Mouse (Mus musculus) neural tube, embryonic 12.5 days (tissue): ENCODE data around the gene Gstp3. TPM values are rescaled to one million over a fixed set of nuclear protein-coding genes. Genes with fewer than 3 reads are reported as not detected.

Experiments
- ATAC-seq: fragments of 200-750 bp; cut with Nextera tagmentation; 2 replicates; pipeline ENCODE4 v1.8.0; 2017; ENCODE audit warnings: low read depth, mild to moderate bottlenecking, moderate TSS enrichment, moderate library complexity; ENCODE audit not compliant: low FRiP score
- H3K27ac ChIP-seq: fragments of 300-500 bp; sonication (generic); 2 replicates; pipeline ENCODE4 v1.5.1; 2016
- H3K27me3 ChIP-seq: fragments of 300-500 bp; sonication (generic); replicated peaks from 2 replicates; pipeline ENCODE4 v1.6.1; 2016; ENCODE audit warnings: mild to moderate bottlenecking
- H3K36me3 ChIP-seq: fragments of 300-500 bp; sonication (generic); 2 replicates; pipeline ENCODE4 v1.6.1; 2016; ENCODE audit warnings: mild to moderate bottlenecking
- H3K4me1 ChIP-seq: fragments of 300-500 bp; sonication (generic); 2 replicates; pipeline ENCODE4 v1.6.1; 2016
- H3K4me2 ChIP-seq: fragments of 300-500 bp; sonication (generic); replicated peaks from 2 replicates; pipeline ENCODE4 v1.6.1; 2016; ENCODE audit warnings: mild to moderate bottlenecking
- H3K4me3 ChIP-seq: fragments of 300-500 bp; sonication (generic); 2 replicates; pipeline ENCODE4 v1.5.1; 2016
- H3K9ac ChIP-seq: fragments of 300-500 bp; sonication (generic); 2 replicates; pipeline ENCODE4 v1.6.1; 2016; ENCODE audit warnings: mild to moderate bottlenecking
- H3K9me3 ChIP-seq: fragments of 300-500 bp; sonication (generic); 2 replicates; pipeline ENCODE4 v1.6.1; 2016; ENCODE audit warnings: mild to moderate bottlenecking
- WGBS: fragments of 180-500 bp; shearing (Covaris S2); methylation state at CpG from one replicate; pipeline ENCODE4 v1.1.7; 2016; 5-methylcytosine and 5-hydroxymethylcytosine counted together
- polyA plus RNA-seq: library from polyadenylated mRNA; unstranded; fragments of >200 nt; fragmentation: Nextera tagmentation; extraction: Ambion mirVana; gene quantifications from 2 replicates; pipeline ENCODE4 v1.2.1, GENCODE M21; 2016

Gene Gstp3
- polyA plus RNA-seq, 1 experiment from 2014 or later: not detected

- Histone ChIP-seq H3K4me2 (peak overlapping the region; percentile 92), H3K9ac (no peak overlapping the region), H3K36me3 (no peaks in the 10 kb centered on the region), H3K4me1 (peaks cover 42% of the 10 kb centered on the region), H3K4me3 (no peak overlapping the region; the same call in 1 of the 2 replicates), H3K27me3 (peaks cover 38% of the 10 kb centered on the region), H3K27ac (no peak overlapping the region), H3K9me3 (no peaks in the 10 kb centered on the region)
- WGBS: 14% methylated on average over 9 of the region's 9 CpGs
- ATAC-seq: no peak
Measured at GRCm38 (mm10) chr19:4099056-4099455, 39.7 kb upstream of the Gstp3 start.

- no peak overlapping the region for H3K27ac ChIP-seq
- H3K4me1 ChIP-seq: peaks cover 42% of the 10 kb centered on the region
- 94% methylated on average over 13 of the region's 13 CpGs for whole genome bisulfite sequencing
- peak overlapping the region; percentile 59; the same call in 1 of the 2 replicates for H3K4me2 ChIP-seq
- H3K27me3 ChIP-seq: peaks cover 38% of the 10 kb centered on the region
- ATAC-seq: no peak
- no peaks in the 10 kb centered on the region for H3K9me3 ChIP-seq
- no peak overlapping the region for H3K4me3 ChIP-seq
- no peaks in the 10 kb centered on the region for H3K36me3 ChIP-seq
- no peak overlapping the region for H3K9ac ChIP-seq
Measured at GRCm38 (mm10) chr19:4098426-4098825, 39.1 kb upstream of the Gstp3 start.

GRCm38 (mm10) chr19:4097441-4097825 is 38.1 kb upstream of the Gstp3 start:
- Histone ChIP-seq H3K4me3 (peak overlapping the region; percentile 46), H3K9ac (peak overlapping the region; percentile 55), H3K27me3 (peaks cover 30% of the 10 kb centered on the region), H3K4me2 (peak overlapping the region; percentile 59), H3K4me1 (peaks cover 42% of the 10 kb centered on the region), H3K27ac (peak overlapping the region; percentile 37; the same call in 1 of the 2 replicates), H3K36me3 (no peaks in the 10 kb centered on the region), H3K9me3 (no peaks in the 10 kb centered on the region)
- ATAC-seq: no peak
- 2% methylated on average over 21 of the region's 21 CpGs for WGBS

GRCm38 (mm10) chr19:4096642-4097440 is 37.5 kb upstream of the Gstp3 start, which contains the start of gene Cdk2ap2:
Gene Cdk2ap2, plus strand, starts transcription at chr19:4097182.
- Histone ChIP-seq H3K4me1 (peaks cover 42% of the 10 kb centered on the region), H3K27ac (peak within 1 kb of the TSS; percentile 48; the same call in 1 of the 2 replicates), H3K27me3 (peaks cover 24% of the 10 kb centered on the region), H3K9ac (peak within 1 kb of the TSS; percentile 55), H3K9me3 (no peaks in the 10 kb centered on the region), H3K4me3 (peak within 1 kb of the TSS; percentile 46), H3K36me3 (no peaks in the 10 kb centered on the region), H3K4me2 (peak within 1 kb of the TSS; percentile 59)
- peak; percentile 91 for ATAC-seq
- WGBS: under 1% methylated on average over 65 of the region's 65 CpGs

- peaks cover 16% of the 10 kb centered on the region for H3K27me3 ChIP-seq
Measured at GRCm38 (mm10) chr19:4095802-4096201, 36.4 kb upstream of the Gstp3 start.

GRCm38 (mm10) chr19:4094774-4095303 is 35.5 kb upstream of the Gstp3 start:
- peaks cover 23% of the 10 kb centered on the region for H3K4me1 ChIP-seq
- H3K36me3 ChIP-seq: no peaks in the 10 kb centered on the region
- H3K9me3 ChIP-seq: no peaks in the 10 kb centered on the region
- ATAC-seq: no peak
- no peak overlapping the region for H3K9ac ChIP-seq
- no peak overlapping the region for H3K27ac ChIP-seq
- whole genome bisulfite sequencing: 77% methylated on average over 5 of the region's 5 CpGs
- no peak overlapping the region for H3K4me2 ChIP-seq
- H3K27me3 ChIP-seq: peaks cover 7% of the 10 kb centered on the region
- H3K4me3 ChIP-seq: no peak overlapping the region

More at GRCm38 (mm10) chr19:4095802-4096201, 36.4 kb upstream of the Gstp3 start:
- no peak overlapping the region for H3K9ac ChIP-seq
- peaks cover 33% of the 10 kb centered on the region for H3K4me1 ChIP-seq
- WGBS: 70% methylated on average over 3 of the region's 3 CpGs
- no peaks in the 10 kb centered on the region for H3K9me3 ChIP-seq
- ATAC-seq: no peak
- H3K36me3 ChIP-seq: no peaks in the 10 kb centered on the region
- no peak overlapping the region for H3K4me2 ChIP-seq
- no peak overlapping the region for H3K27ac ChIP-seq
- H3K4me3 ChIP-seq: no peak overlapping the region

GRCm38 (mm10) chr19:4094348-4094747 is 35.0 kb upstream of the Gstp3 start:
- H3K9ac ChIP-seq: no peak overlapping the region
- WGBS: 91% methylated on average over 3 of the region's 3 CpGs
- no peak overlapping the region for H3K27ac ChIP-seq
- H3K4me1 ChIP-seq: peaks cover 19% of the 10 kb centered on the region
- no peaks in the 10 kb centered on the region for H3K36me3 ChIP-seq
- H3K9me3 ChIP-seq: no peaks in the 10 kb centered on the region
- no peak overlapping the region for H3K4me2 ChIP-seq
- H3K27me3 ChIP-seq: 0 out of 2 replicates have a peak, but pooled peaks cover 3% of the 10 kb centered on the region
- H3K4me3 ChIP-seq: no peak overlapping the region
- no peak for ATAC-seq

GRCm38 (mm10) chr19:4093772-4094171 is 34.4 kb upstream of the Gstp3 start:
- no peaks in the 10 kb centered on the region for H3K36me3 ChIP-seq

GRCm38 (mm10) chr19:4092750-4093149 is 33.4 kb upstream of the Gstp3 start:
- 87% methylated on average over 3 of the region's 3 CpGs for WGBS
- ATAC-seq: no peak
- H3K9me3 ChIP-seq: no peaks in the 10 kb centered on the region
- H3K4me2 ChIP-seq: no peak overlapping the region
- H3K36me3 ChIP-seq: no peaks in the 10 kb centered on the region
- no peak overlapping the region for H3K4me3 ChIP-seq
- no peaks in the 10 kb centered on the region for H3K27me3 ChIP-seq
- H3K4me1 ChIP-seq: peaks cover 3% of the 10 kb centered on the region; the same call in 1 of the 2 replicates
- no peak overlapping the region for H3K27ac ChIP-seq
- no peak overlapping the region for H3K9ac ChIP-seq

More at GRCm38 (mm10) chr19:4093772-4094171, 34.4 kb upstream of the Gstp3 start:
- H3K4me1 ChIP-seq: peaks cover 13% of the 10 kb centered on the region
- WGBS: 72% methylated on average over 7 of the region's 7 CpGs
- H3K9ac ChIP-seq: no peak overlapping the region
- ATAC-seq: no peak
- no peaks in the 10 kb centered on the region for H3K9me3 ChIP-seq
- H3K4me3 ChIP-seq: no peak overlapping the region
- H3K27ac ChIP-seq: no peak overlapping the region
- no peaks in the 10 kb centered on the region for H3K27me3 ChIP-seq
- no peak overlapping the region for H3K4me2 ChIP-seq

GRCm38 (mm10) chr19:4091383-4091782 is 32.0 kb upstream of the Gstp3 start:
- Histone ChIP-seq H3K4me1 (no peaks in the 10 kb centered on the region), H3K9ac (no peak overlapping the region), H3K4me2 (no peak overlapping the region), H3K9me3 (no peaks in the 10 kb centered on the region), H3K36me3 (no peaks in the 10 kb centered on the region), H3K27ac (no peak overlapping the region), H3K4me3 (no peak overlapping the region), H3K27me3 (no peaks in the 10 kb centered on the region)
- ATAC-seq: no peak
- 72% methylated on average over 2 of the region's 2 CpGs for WGBS

GRCm38 (mm10) chr19:4090446-4090845 is 31.1 kb upstream of the Gstp3 start:
- Histone ChIP-seq H3K4me2 (no peak overlapping the region), H3K4me1 (no peaks in the 10 kb centered on the region), H3K4me3 (no peak overlapping the region), H3K27ac (no peak overlapping the region), H3K27me3 (no peaks in the 10 kb centered on the region; the same call in 1 of the 2 replicates), H3K36me3 (no peaks in the 10 kb centered on the region), H3K9ac (no peak overlapping the region), H3K9me3 (no peaks in the 10 kb centered on the region)
- 91% methylated on average over 3 of the region's 3 CpGs for whole genome bisulfite sequencing
- no peak for ATAC-seq

GRCm38 (mm10) chr19:4089128-4089527 is 29.8 kb upstream of the Gstp3 start:
- Histone ChIP-seq H3K36me3 (no peaks in the 10 kb centered on the region), H3K27me3 (no peaks in the 10 kb centered on the region; the same call in 1 of the 2 replicates), H3K4me3 (no peak overlapping the region), H3K9ac (no peak overlapping the region), H3K4me1 (no peaks in the 10 kb centered on the region), H3K9me3 (no peaks in the 10 kb centered on the region), H3K27ac (no peak overlapping the region), H3K4me2 (no peak overlapping the region)
- WGBS: 83% methylated on average over 6 of the region's 6 CpGs
- no peak for ATAC-seq
